Mouse (Mus musculus): ENCODE measurements at regions not wholly inside any gene's neighbourhood (a gene's known extent, or its start where the extent isn't known, plus 50 kb on each side); places are given as distances from the start of the nearest gene placed in this dataset.

- TF ChIP-seq EP300 (IDR thresholded peaks at IDR 0.05) = no peak
- TF ChIP-seq CTCF (IDR thresholded peaks at IDR 0.05) = no peak
Measured at GRCm38 (mm10) chr8:18021196-18021595, 956.9 kb downstream of the Defb40 start.
